Mouse (Mus musculus) spleen, adult 2 months (tissue): ENCODE data around the gene Wbp2nl. TPM values are rescaled to one million over a fixed set of nuclear protein-coding genes. Genes with fewer than 3 reads are reported as not detected.

Source experiments
- DNase-seq, 2 experiments: peaks; one replicate each; pipeline versions ENCODE4 v3.0.0 to v3.0.0-alpha.2; 2012 to 2021; ENCODE audit warnings: low spot score in 2 of 2, low read depth in 1 of 2
- H3K27ac ChIP-seq: fragments of 200-500 bp; 2 replicates; pipeline ENCODE4 v1.5.1; 2012; ENCODE audit warnings: low read length, inconsistent platforms; ENCODE audit not compliant: insufficient read depth
- H3K27me3 ChIP-seq: fragments of 200-500 bp; 2 replicates; pipeline ENCODE4 v1.6.1; 2012; ENCODE audit warnings: mild to moderate bottlenecking, moderate library complexity, low read length, inconsistent platforms; ENCODE audit not compliant: control insufficient read depth, insufficient read depth
- H3K36me3 ChIP-seq: fragments of 200-500 bp; 2 replicates; pipeline ENCODE4 v1.6.1; 2012; ENCODE audit warnings: mild to moderate bottlenecking, low read length, inconsistent platforms; ENCODE audit not compliant: control insufficient read depth, insufficient read depth
- H3K4me1 ChIP-seq: fragments of 200-500 bp; 2 replicates; pipeline ENCODE4 v1.6.1; 2011; ENCODE audit warnings: inconsistent platforms; ENCODE audit not compliant: control insufficient read depth, insufficient read depth, insufficient read length
- H3K4me3 ChIP-seq: fragments of 200-500 bp; 2 replicates; pipeline ENCODE4 v1.5.1; 2011; ENCODE audit warnings: mild to moderate bottlenecking, inconsistent platforms; ENCODE audit not compliant: insufficient read depth, insufficient read length; ENCODE audit errors: extremely low read depth
- CTCF ChIP-seq: fragments of 200-500 bp; IDR thresholded peaks from 2 replicates; pipeline ENCODE4 v1.5.1; 2011; ENCODE audit warnings: mild to moderate bottlenecking, inconsistent platforms; ENCODE audit not compliant: insufficient read depth, insufficient read length, insufficient replicate concordance; ENCODE audit errors: extremely low read depth
- POLR2A ChIP-seq: fragments of 200-500 bp; IDR thresholded peaks from 2 replicates; pipeline ENCODE4 v1.6.1; 2011; ENCODE audit warnings: low read depth, low read length, inconsistent platforms
- WGBS: fragments of 180-500 bp; shearing (Covaris S2); methylation state at CpG from one replicate; pipeline ENCODE4 v1.1.7; 2018; 5-methylcytosine and 5-hydroxymethylcytosine counted together
- polyA plus RNA-seq: library from polyadenylated mRNA; depleted of rRNA; stranded (reverse); fragments of >200 nt; gene quantifications from 2 replicates; pipeline ENCODE4 v1.2.3, GENCODE M21; 2012

Wbp2nl gene
- polyA plus RNA-seq, 1 experiment: 0.07 TPM

DNA sequence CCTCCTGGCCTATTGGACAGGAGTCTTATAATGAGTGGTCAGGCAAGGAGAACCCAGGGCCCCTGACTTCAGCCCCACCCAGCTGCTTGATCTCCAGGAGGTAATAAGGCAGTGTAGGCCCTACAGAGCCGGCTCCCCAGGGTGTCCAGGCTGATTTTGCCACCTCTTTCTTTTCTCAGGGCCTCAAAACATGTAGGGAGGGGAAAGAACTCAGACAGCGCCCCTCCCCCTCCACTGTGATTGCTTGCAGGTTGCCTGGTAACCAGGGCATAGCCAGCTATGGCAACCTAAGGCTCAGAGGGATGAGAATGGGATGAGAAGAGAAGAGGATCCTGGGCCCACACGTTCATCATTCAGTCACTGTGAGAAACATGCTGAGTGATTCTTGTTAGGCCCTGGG lies 30.6 kb upstream of the Wbp2nl start:
- Histone ChIP-seq H3K36me3 (no peaks in the 10 kb centered on the region), H3K4me1 (no peaks in the 10 kb centered on the region)
- DNase-seq: no peak

GRCm38 (mm10) chr15:82268783-82269182 lies 30.0 kb upstream of the Wbp2nl start:
- TF ChIP-seq CTCF (no peak), POLR2A (no peak)
- WGBS: 57% methylated on average over 9 of the region's 9 CpGs
- Histone ChIP-seq H3K4me1 (no peaks in the 10 kb centered on the region), H3K36me3 (no peaks in the 10 kb centered on the region), H3K27ac (no peak overlapping the region), H3K4me3 (no peak overlapping the region), H3K27me3 (no peaks in the 10 kb centered on the region)
- DNase-seq: no peak

More for the DNA sequence above, 30.6 kb upstream of the Wbp2nl start:
- WGBS: 75% methylated on average over 3 of the region's 3 CpGs
- Histone ChIP-seq H3K27me3 (no peaks in the 10 kb centered on the region), H3K27ac (no peak overlapping the region), H3K4me3 (no peak overlapping the region)
- TF ChIP-seq POLR2A (no peak), CTCF (no peak)

- 16% methylated on average over 5 of the region's 5 CpGs for WGBS
- Histone ChIP-seq H3K27ac (no peak overlapping the region), H3K4me3 (no peak overlapping the region), H3K4me1 (no peaks in the 10 kb centered on the region; the same call in none of the 2 replicates), H3K27me3 (peaks cover 12% of the 10 kb centered on the region), H3K36me3 (no peaks in the 10 kb centered on the region)
- peak in 1 of 2 experiments; percentile 50 for DNase-seq
- peak; percentile 87 for TF ChIP-seq CTCF
- TF ChIP-seq POLR2A: no peak
Measured at GRCm38 (mm10) chr15:82271201-82271600, 27.6 kb upstream of the Wbp2nl start.

DNA sequence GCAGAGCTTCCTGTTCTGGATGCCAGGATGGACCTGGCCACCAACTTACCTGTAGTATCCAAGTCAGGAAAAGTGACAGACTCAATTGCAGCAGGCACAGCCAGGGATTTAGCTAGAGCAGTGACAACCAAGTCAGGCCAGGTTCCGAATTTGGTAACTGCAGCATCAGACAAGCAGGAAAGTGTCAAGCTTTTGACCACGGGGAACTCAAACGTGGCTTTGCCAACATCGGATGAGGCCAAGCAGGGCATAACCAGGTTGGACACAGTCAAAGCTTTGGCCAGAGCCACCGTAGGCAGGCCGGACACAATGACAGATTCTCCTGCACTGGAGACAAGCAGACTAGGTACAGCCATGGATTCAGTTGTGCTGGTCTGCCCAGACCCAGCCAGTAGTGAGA lies 26.5 kb upstream of the Wbp2nl start:
- H3K27me3 ChIP-seq: peaks cover 12% of the 10 kb centered on the region
- 79% methylated on average over 6 of the region's 6 CpGs for WGBS

GRCm38 (mm10) chr15:82274593-82274926 lies 24.2 kb upstream of the Wbp2nl start, which contains the start of gene Sept3:
Gene Sept3, plus strand, starts transcription at chr15:82274893.
- Histone ChIP-seq H3K27ac (no peak within 1 kb of the TSS), H3K36me3 (no peaks in the 10 kb centered on the region), H3K27me3 (peaks cover 12% of the 10 kb centered on the region), H3K4me3 (peak within 1 kb of the TSS; percentile 33; the same call in 1 of the 2 replicates), H3K4me1 (no peaks in the 10 kb centered on the region; the same call in none of the 2 replicates)
- TF ChIP-seq POLR2A (no peak), CTCF (no peak)
- WGBS: 28% methylated on average over 6 of the region's 6 CpGs
- no peak for DNase-seq

More for the DNA sequence above, 26.5 kb upstream of the Wbp2nl start:
- Histone ChIP-seq H3K4me3 (no peak overlapping the region), H3K4me1 (no peaks in the 10 kb centered on the region; the same call in none of the 2 replicates), H3K36me3 (no peaks in the 10 kb centered on the region), H3K27ac (no peak overlapping the region)
- no peak for DNase-seq
- no peak for TF ChIP-seq CTCF

GRCm38 (mm10) chr15:82274927-82275901 lies 23.5 kb upstream of the Wbp2nl start:
- peak overlapping the region; percentile 33; the same call in 1 of the 2 replicates for H3K4me3 ChIP-seq
- WGBS: 2% methylated on average over 71 of the region's 86 CpGs
- peaks cover 12% of the 10 kb centered on the region for H3K27me3 ChIP-seq
- TF ChIP-seq POLR2A (no peak), CTCF (no peak)
- DNase-seq: no peak
- H3K27ac ChIP-seq: no peak overlapping the region
- H3K4me1 ChIP-seq: no peaks in the 10 kb centered on the region; the same call in none of the 2 replicates
- H3K36me3 ChIP-seq: no peaks in the 10 kb centered on the region

DNA sequence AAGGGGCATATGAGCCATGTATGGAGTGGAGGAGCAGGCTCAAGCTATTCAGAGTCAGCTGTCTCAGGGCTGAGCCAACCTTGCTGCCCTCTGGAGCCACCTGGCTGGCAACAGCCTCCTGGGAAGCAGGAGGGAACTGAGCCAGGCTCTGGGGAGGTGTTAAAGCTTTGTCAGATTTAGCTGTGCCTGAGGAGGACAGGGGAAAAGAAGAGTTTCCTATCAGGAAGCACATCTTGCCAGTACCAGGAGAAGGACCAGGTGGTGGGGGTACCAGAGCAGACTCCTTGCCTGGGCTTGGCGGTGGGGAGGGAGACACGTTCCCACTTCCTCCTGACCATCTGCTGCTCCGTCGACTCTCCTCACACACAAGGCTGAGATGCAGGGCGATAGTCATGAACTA lies 21.2 kb upstream of the Wbp2nl start:
- Histone ChIP-seq H3K4me1 (no peaks in the 10 kb centered on the region; the same call in none of the 2 replicates), H3K36me3 (no peaks in the 10 kb centered on the region), H3K27me3 (peaks cover 12% of the 10 kb centered on the region), H3K4me3 (no peak overlapping the region), H3K27ac (no peak overlapping the region)
- WGBS: 12% methylated on average over 5 of the region's 5 CpGs
- TF ChIP-seq POLR2A: no peak
- TF ChIP-seq CTCF: no peak
- no peak for DNase-seq
